Mouse (Mus musculus): ENCODE measurements around the gene Cpne2. TPM values are rescaled to one million over a fixed set of nuclear protein-coding genes. Genes with fewer than 3 reads are reported as not detected.

Cpne2 gene
- polyA plus RNA-seq, 1 experiment from 2014 or later: 2.4 TPM

DNA sequence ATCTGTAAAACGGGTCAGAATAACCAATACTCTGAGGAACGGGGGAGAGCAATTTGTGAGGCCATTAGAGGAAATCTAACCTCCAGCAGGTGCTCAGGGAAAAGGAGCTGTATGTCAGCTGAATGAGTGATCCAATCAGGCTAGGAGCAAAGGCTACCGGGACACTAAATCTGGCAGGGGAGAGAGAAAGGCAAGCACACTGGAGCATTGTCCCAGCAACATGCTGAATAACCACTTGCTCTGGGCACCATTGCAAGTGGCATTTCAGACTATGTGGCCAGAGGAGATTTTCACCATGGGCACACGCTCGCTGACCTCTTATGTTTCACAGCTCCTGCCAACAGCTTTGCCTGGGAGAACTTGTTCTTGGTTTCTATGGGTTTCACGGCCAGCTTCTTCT lies 49.8 kb downstream of the Cpne2 start:
- no peaks in the 10 kb centered on the region for H3K4me1 ChIP-seq (replicated peaks)
- H3K4me2 ChIP-seq: no peak overlapping the region
- H3K27ac ChIP-seq (replicated peaks): no peak overlapping the region
- H3K36me3 ChIP-seq (replicated peaks): peaks cover 89% of the 10 kb centered on the region
- 87% methylated on average over 6 of the region's 6 CpGs for WGBS (ENCODE audit: insufficient replicate concordance)
- H3K9ac ChIP-seq: no peak overlapping the region
- H3K4me3 ChIP-seq (replicated peaks): no peak overlapping the region
- no peaks in the 10 kb centered on the region for H3K9me3 ChIP-seq (replicated peaks)
- H3K27me3 ChIP-seq: no peaks in the 10 kb centered on the region
- no peak for ATAC-seq (ENCODE audit: insufficient read depth)

DNA sequence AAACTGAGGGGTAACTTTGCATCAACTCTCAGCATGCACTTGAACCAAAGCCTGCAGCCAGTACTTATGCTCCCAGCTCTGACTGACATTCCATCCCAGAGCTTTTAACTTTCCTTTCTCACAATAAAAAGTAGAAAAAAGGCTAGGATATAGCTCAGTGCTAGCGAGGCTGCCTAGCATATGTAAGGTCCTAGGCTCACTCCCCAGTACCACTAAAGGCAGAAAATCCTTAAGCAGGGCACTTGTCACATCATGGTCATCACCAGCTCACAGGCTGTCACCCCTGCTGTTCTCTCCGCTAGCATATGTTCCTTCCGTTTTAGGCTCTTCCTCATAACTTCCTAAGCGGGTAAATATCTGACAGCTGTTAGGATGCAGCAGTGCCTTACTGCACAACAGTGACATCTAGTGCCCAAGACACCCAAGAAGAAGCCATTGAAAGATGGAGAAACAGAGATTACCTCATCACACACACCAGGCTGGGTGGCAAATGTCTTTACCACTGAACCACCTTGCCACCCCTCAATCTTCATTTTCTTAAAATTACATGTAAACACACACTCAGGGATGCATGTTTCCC lies 51.5 kb downstream of the Cpne2 start:
- H3K4me2 ChIP-seq: no peak overlapping the region
- H3K27ac ChIP-seq (replicated peaks): no peak overlapping the region
- WGBS (ENCODE audit: insufficient replicate concordance): 49% methylated on average over 4 of the region's 4 CpGs
- no peaks in the 10 kb centered on the region for H3K9me3 ChIP-seq (replicated peaks)
- H3K27me3 ChIP-seq: no peaks in the 10 kb centered on the region
- no peak overlapping the region for H3K9ac ChIP-seq
- no peak overlapping the region for H3K4me3 ChIP-seq (replicated peaks)
- no peak for ATAC-seq (ENCODE audit: insufficient read depth)
- H3K4me1 ChIP-seq (replicated peaks): no peaks in the 10 kb centered on the region
- peaks cover 89% of the 10 kb centered on the region for H3K36me3 ChIP-seq (replicated peaks)

DNA sequence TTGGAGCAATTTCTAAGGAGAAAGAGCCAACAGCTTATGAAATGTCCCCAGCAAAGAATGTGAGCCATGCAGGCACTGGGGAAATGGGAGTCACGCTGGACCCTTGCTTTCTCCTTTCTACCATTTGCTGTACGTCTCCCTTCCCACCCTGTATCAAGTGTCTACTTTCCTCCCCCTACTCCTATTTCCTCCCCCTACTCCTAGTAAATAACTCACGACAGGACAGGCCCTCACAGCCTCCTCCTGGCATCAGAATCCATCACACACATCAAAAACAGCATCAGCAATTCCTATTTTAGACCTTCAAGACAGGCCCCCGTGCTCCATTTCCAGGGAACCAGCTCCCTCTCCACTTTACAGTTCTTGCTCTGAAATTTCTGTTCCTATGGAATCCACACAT lies 58.9 kb downstream of the Cpne2 start:
- no peak overlapping the region for H3K9ac ChIP-seq
- no peaks in the 10 kb centered on the region for H3K27me3 ChIP-seq
- H3K9me3 ChIP-seq (replicated peaks): no peaks in the 10 kb centered on the region
- no peaks in the 10 kb centered on the region for H3K4me1 ChIP-seq (replicated peaks)
- H3K27ac ChIP-seq (replicated peaks): no peak overlapping the region
- ATAC-seq (ENCODE audit: insufficient read depth): no peak
- WGBS (ENCODE audit: insufficient replicate concordance): 74% methylated on average over 4 of the region's 4 CpGs
- H3K4me3 ChIP-seq (replicated peaks): no peak overlapping the region
- peaks cover 28% of the 10 kb centered on the region for H3K36me3 ChIP-seq (replicated peaks)
- H3K4me2 ChIP-seq: no peak overlapping the region

DNA sequence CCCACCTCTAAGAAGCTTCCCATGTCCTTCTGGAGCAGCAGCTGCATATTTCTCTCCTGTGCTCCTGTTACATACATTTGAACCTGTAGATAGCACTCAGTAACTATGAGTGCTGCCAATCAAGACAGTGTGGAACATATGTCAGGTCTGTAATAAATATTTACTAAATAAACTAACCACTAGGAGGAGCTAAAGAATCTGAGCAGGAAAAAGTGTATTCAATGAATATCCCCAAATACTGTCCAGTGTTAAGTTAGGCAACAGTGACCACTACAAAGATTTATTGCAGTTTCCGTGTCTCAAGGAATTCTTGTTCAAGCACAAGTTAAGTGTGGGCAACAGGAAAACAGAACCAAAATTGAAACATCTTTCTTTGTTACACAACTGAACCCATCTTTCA lies 61.4 kb downstream of the Cpne2 start:
- Histone ChIP-seq H3K27ac (replicated peaks) (no peak overlapping the region), H3K4me1 (replicated peaks) (peaks cover 3% of the 10 kb centered on the region; the same call in 1 of the 2 replicates), H3K27me3 (no peaks in the 10 kb centered on the region), H3K4me3 (replicated peaks) (no peak overlapping the region), H3K4me2 (no peak overlapping the region), H3K9ac (no peak overlapping the region), H3K36me3 (replicated peaks) (peaks cover 8% of the 10 kb centered on the region; the same call in 1 of the 2 replicates), H3K9me3 (replicated peaks) (no peaks in the 10 kb centered on the region)
- 56% methylated on average over 1 of the region's 1 CpGs for WGBS (ENCODE audit: insufficient replicate concordance)
- ATAC-seq (ENCODE audit: insufficient read depth): no peak

DNA sequence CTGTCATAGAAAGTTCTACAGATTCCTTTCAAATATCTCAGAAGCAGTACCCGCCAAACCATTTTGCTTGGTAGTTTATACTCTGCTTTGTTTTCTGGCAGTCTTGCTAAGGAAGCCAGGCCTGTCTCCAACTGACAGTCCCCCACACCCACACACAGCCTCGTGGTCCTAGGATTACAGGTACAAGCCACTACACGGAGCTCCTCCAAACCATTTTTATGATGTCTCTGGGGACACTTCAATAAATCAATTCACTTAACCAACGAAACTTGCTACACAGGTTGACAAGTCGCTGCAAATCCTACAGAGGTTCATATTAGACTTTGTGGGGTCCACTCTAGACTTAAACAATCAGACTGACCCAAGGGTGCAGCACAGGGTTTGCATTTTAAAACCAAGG lies 67.7 kb downstream of the Cpne2 start:
- WGBS (ENCODE audit: insufficient replicate concordance): 14% methylated on average over 5 of the region's 5 CpGs
- no peaks in the 10 kb centered on the region for H3K9me3 ChIP-seq (replicated peaks)
- H3K4me1 ChIP-seq (replicated peaks): peaks cover 31% of the 10 kb centered on the region
- no peak for ATAC-seq (ENCODE audit: insufficient read depth)
- H3K27me3 ChIP-seq: no peaks in the 10 kb centered on the region
- peak overlapping the region; percentile 84 for H3K4me2 ChIP-seq
- H3K36me3 ChIP-seq (replicated peaks): 0 out of 2 replicates have a peak, but pooled peaks cover 4% of the 10 kb centered on the region
- peak overlapping the region; percentile 94 for H3K4me3 ChIP-seq (replicated peaks)
- H3K9ac ChIP-seq: peak overlapping the region; percentile 87
- H3K27ac ChIP-seq (replicated peaks): peak overlapping the region; percentile 83; the same call in 1 of the 2 replicates

DNA sequence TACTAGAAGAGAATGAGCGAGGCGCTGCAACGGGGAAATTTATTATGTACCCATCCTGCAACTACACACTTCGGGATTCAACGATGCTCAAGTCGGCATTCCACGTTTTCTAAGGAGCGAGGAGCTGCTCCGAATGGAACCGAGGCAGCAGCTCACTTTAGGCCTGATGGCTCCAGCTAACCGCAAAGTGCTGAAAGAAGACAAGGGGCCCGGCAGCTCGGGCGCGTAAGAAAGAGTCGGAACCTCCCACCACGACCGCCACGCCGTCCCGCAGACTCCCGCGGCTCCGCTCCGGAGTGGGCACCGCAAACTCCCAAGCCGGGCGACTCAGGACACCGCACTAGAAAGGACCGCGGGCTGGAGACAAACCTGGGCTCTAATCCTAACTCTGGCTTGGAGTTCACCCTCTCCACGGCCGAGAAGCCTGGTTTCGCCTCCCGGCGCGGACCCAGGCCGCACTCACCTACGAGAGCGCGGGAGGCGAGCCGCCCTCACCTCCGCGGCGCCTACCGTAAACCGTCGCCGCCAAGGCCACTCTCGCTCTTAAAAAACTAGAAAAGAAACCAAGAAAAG lies 68.3 kb downstream of the Cpne2 start:
- Histone ChIP-seq H3K27ac (replicated peaks) (peak overlapping the region; percentile 83), H3K27me3 (no peaks in the 10 kb centered on the region), H3K4me1 (replicated peaks) (peaks cover 31% of the 10 kb centered on the region), H3K36me3 (replicated peaks) (0 out of 2 replicates have a peak, but pooled peaks cover 4% of the 10 kb centered on the region), H3K9ac (peak overlapping the region; percentile 87), H3K4me2 (peak overlapping the region; percentile 84), H3K4me3 (replicated peaks) (peak overlapping the region; percentile 94), H3K9me3 (replicated peaks) (no peaks in the 10 kb centered on the region)
- ATAC-seq (ENCODE audit: insufficient read depth): peak; percentile 18
- under 1% methylated on average over 51 of the region's 51 CpGs for WGBS (ENCODE audit: insufficient replicate concordance)

DNA sequence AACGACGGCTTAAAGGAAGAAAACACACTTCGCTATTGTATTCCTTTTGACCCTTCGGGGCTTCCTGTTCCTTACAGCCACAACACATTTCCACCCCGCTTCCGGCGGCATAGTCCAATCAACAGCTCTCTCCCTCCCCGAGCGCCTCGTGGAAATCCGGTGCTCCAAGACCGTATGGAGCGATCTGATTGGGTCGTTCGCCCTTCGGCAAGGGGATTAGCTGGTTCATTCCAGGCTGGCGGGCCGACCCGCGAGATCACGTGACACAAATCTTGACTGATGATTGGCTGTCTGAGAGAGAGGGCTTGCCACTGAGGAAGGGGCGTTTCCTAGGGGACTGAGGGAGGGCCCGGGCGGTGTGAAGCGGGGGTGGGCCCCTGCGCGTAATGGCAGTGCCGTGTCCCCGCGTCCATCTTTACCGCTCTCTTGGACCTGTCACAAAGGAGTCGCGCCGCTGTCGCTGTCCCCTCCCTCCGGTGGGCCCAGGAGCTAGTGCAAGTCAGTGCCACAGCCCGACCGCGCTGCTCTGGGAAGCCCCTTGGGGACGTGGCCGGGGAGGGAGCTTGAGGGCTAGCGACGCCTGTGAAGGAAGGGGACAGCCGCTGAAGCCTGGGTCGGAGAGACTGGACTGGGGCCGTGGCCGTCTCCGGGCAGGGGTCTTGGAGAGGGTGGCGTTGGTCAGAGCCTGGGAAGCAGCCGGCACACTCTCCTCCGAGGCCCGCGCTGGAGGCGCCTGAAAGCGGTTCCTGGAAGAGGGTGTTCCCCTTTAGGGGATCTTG lies 69.0 kb downstream of the Cpne2 start, which contains the start of the genes Rspry1 and Fam192a:
TSS of gene Rspry1 (plus strand) at position 331 of the 779 bp plus-strand sequence.
TSS of gene Fam192a (minus strand) at position 391 of the 779 bp plus-strand sequence.
- WGBS (ENCODE audit: insufficient replicate concordance): under 1% methylated on average over 55 of the region's 55 CpGs
- Histone ChIP-seq H3K27ac (replicated peaks) (peak within 1 kb of the TSS; percentile 83), H3K36me3 (replicated peaks) (0 out of 2 replicates have a peak, but pooled peaks cover 4% of the 10 kb centered on the region), H3K4me2 (peak within 1 kb of the TSS; percentile 95), H3K4me1 (replicated peaks) (peaks cover 31% of the 10 kb centered on the region), H3K27me3 (no peaks in the 10 kb centered on the region), H3K4me3 (replicated peaks) (peak within 1 kb of the TSS; percentile 94), H3K9me3 (replicated peaks) (no peaks in the 10 kb centered on the region), H3K9ac (peak within 1 kb of the TSS; percentile 94)
- peak; percentile 99 for ATAC-seq (ENCODE audit: insufficient read depth)

DNA sequence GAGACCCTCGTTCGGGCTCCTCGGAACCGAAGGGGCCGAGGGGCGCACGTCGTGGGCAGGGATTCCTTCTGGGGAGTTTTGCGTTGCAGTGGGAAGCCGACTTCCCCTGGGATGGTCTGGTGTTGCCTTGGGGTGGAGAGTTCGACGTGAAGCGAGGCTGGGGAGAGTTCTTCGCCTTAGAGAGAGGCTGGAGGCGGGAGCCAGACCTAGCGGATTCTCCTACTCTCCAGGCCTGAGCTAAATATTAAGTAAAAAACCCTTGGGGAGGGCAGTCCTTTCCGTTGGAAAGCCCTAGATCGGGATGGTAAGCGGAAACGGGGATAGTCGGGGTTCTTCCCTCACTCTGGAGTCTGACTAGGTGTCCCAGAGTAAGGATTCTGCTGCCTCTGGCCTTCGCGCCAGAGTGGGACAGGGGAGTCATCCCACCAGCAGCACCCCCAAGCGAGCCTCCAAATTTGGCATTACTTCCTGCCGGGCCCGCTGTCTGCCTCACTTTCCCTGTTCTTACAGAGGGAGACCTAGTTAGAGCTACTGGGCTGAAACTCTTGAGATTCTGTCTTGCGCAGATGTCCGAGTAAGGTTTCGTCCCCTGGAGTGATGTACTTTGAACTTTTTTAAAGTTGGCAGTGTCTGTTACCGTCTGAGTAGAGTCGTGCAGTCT lies 69.8 kb downstream of the Cpne2 start:
- 1% methylated on average over 31 of the region's 31 CpGs for WGBS (ENCODE audit: insufficient replicate concordance)

DNA sequence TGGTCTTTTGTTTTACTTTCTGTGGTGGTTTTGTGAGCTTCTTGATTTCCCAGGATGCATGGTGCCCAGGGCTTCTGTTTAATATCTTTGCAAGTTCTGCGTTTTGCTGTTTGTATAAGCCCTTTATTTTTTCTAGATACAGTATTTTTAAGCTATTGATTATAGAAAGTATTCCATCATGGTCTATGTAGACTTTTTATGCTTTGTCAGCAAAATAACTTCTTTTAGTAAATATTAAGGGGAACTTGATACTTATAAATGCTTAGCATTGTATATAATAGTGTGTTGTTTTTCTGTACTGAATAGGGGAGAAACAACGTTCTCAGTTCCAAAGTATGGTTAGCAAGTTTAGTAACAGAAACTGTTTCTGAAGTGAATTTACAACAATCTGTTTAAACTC lies 71.2 kb downstream of the Cpne2 start:
- no peak overlapping the region for H3K4me3 ChIP-seq (replicated peaks)

More for the DNA sequence above, 69.8 kb downstream of the Cpne2 start:
- peaks cover 31% of the 10 kb centered on the region for H3K4me1 ChIP-seq (replicated peaks)
- peak overlapping the region; percentile 94 for H3K9ac ChIP-seq
- H3K27ac ChIP-seq (replicated peaks): peak overlapping the region; percentile 82
- no peaks in the 10 kb centered on the region for H3K27me3 ChIP-seq
- H3K36me3 ChIP-seq (replicated peaks): no peaks in the 10 kb centered on the region
- peak overlapping the region; percentile 95 for H3K4me2 ChIP-seq
- ATAC-seq (ENCODE audit: insufficient read depth): no peak
- H3K9me3 ChIP-seq (replicated peaks): no peaks in the 10 kb centered on the region
- H3K4me3 ChIP-seq (replicated peaks): peak overlapping the region; percentile 94

DNA sequence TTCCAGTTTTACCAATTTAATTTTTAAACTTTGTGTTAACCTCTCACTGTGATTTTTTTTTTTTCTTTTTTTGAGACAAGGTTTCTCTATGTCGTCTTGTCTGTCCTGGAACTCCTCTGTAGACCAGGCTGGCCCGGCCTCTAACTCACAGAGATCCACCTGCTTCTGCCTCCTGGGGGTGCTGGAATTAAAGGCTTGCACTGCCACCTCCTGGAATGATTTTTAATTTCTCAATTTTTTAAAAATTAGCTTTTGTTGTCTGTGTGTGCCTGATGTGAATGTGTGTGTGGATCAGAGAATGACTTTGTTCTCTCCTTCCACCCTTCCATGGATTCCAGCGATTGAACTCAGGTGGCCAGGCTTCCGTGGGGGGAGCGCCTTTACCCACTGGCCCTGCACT lies 74.3 kb downstream of the Cpne2 start:
- 76% methylated on average over 5 of the region's 5 CpGs for WGBS (ENCODE audit: insufficient replicate concordance)
- H3K27me3 ChIP-seq: no peaks in the 10 kb centered on the region
- peaks cover 15% of the 10 kb centered on the region for H3K4me1 ChIP-seq (replicated peaks)
- H3K9me3 ChIP-seq (replicated peaks): no peaks in the 10 kb centered on the region
- no peak overlapping the region for H3K4me2 ChIP-seq
- ATAC-seq (ENCODE audit: insufficient read depth): no peak
- no peaks in the 10 kb centered on the region for H3K36me3 ChIP-seq (replicated peaks)
- H3K4me3 ChIP-seq (replicated peaks): no peak overlapping the region
- H3K27ac ChIP-seq (replicated peaks): no peak overlapping the region
- no peak overlapping the region for H3K9ac ChIP-seq

More for the DNA sequence above, 71.2 kb downstream of the Cpne2 start:
- no peak overlapping the region for H3K27ac ChIP-seq (replicated peaks)
- no peaks in the 10 kb centered on the region for H3K36me3 ChIP-seq (replicated peaks)
- H3K4me1 ChIP-seq (replicated peaks): peaks cover 27% of the 10 kb centered on the region
- H3K9ac ChIP-seq: no peak overlapping the region
- WGBS (ENCODE audit: insufficient replicate concordance): 70% methylated on average over 2 of the region's 2 CpGs
- H3K4me2 ChIP-seq: peak overlapping the region; percentile 95
- H3K9me3 ChIP-seq (replicated peaks): no peaks in the 10 kb centered on the region
- no peak for ATAC-seq (ENCODE audit: insufficient read depth)
- H3K27me3 ChIP-seq: no peaks in the 10 kb centered on the region

Measured in liver, embryonic 15.5 days (tissue).